Mouse (Mus musculus) intestine, postnatal 0 days (tissue): Measurements from ENCODE around the gene Zbtb20. TPM values are rescaled to one million over a fixed set of nuclear protein-coding genes. Genes with fewer than 3 reads are reported as not detected.

ENCODE experiments used
- ATAC-seq: fragments of 200-750 bp; cut with Nextera tagmentation; 2 replicates; pipeline ENCODE4 v1.8.0; 2017; ENCODE audit warnings: mild to moderate bottlenecking, moderate TSS enrichment, moderate library complexity
- H3K27ac ChIP-seq: fragments of 300-500 bp; sonication (generic); 2 replicates; pipeline ENCODE4 v1.5.1; 2014; ENCODE audit warnings: mild to moderate bottlenecking, low read depth, low read length, moderate library complexity
- H3K27me3 ChIP-seq: fragments of 300-500 bp; sonication (generic); replicated peaks from 2 replicates; pipeline ENCODE4 v1.6.1; 2014; ENCODE audit warnings: low read length, mixed read lengths; ENCODE audit not compliant: control insufficient read depth, insufficient read depth
- H3K36me3 ChIP-seq: fragments of 300-500 bp; sonication (generic); 2 replicates; pipeline ENCODE4 v1.6.1; 2014; ENCODE audit warnings: mild to moderate bottlenecking, moderate library complexity; ENCODE audit not compliant: control insufficient read depth, insufficient read depth
- H3K4me1 ChIP-seq: fragments of 300-500 bp; sonication (generic); replicated peaks from 2 replicates; pipeline ENCODE4 v1.6.1; 2014; ENCODE audit warnings: antibody characterized with exemption, low read length, mixed read lengths; ENCODE audit not compliant: control insufficient read depth, insufficient read depth
- H3K4me2 ChIP-seq: fragments of 300-500 bp; sonication (generic); replicated peaks from 2 replicates; pipeline ENCODE4 v1.6.1; 2014; ENCODE audit warnings: low read depth, mild to moderate bottlenecking, moderate library complexity
- H3K4me3 ChIP-seq: fragments of 300-500 bp; sonication (generic); 2 replicates; pipeline ENCODE4 v1.5.1; 2014; ENCODE audit warnings: low read depth, low read length
- H3K9ac ChIP-seq: fragments of 300-500 bp; sonication (generic); 2 replicates; pipeline ENCODE4 v1.6.1; 2014; ENCODE audit warnings: mild to moderate bottlenecking, low read depth, low read length
- H3K9me3 ChIP-seq: fragments of 300-500 bp; sonication (generic); 2 replicates; pipeline ENCODE4 v1.6.1; 2016; ENCODE audit warnings: mixed run types; ENCODE audit not compliant: control insufficient read depth
- CTCF ChIP-seq: sonication (generic); IDR thresholded peaks from 2 replicates; pipeline ENCODE4 v1.5.1; 2016; ENCODE audit warnings: low read depth, mild to moderate bottlenecking, control low read depth, antibody characterized with exemption, moderate library complexity
- WGBS: fragments of 180-500 bp; shearing (Covaris S2); extraction: QIAGEN DNeasy Blood & Tissue Kit; methylation state at CpG from one replicate; pipeline ENCODE4 v1.1.7; 2014; 5-methylcytosine and 5-hydroxymethylcytosine counted together
- polyA plus RNA-seq: library from polyadenylated mRNA; unstranded; fragments of >200 nt; fragmentation: Nextera tagmentation; extraction: Ambion mirVana; gene quantifications from 2 replicates; pipeline ENCODE4 v1.2.1, GENCODE M21; 2015

The Zbtb20 gene
- polyA plus RNA-seq, 1 experiment from 2014 or later: 10.6 TPM

- WGBS: 46% methylated on average over 5 of the region's 5 CpGs
- no peak for ATAC-seq
- no peak overlapping the region for H3K4me3 ChIP-seq
- H3K4me2 ChIP-seq: no peak overlapping the region
- no peaks in the 10 kb centered on the region for H3K27me3 ChIP-seq
- no peak overlapping the region for H3K27ac ChIP-seq
- no peaks in the 10 kb centered on the region for H3K36me3 ChIP-seq
- TF ChIP-seq CTCF: no peak
- H3K4me1 ChIP-seq: no peaks in the 10 kb centered on the region
- no peak overlapping the region for H3K9ac ChIP-seq
- no peaks in the 10 kb centered on the region for H3K9me3 ChIP-seq
Measured at GRCm38 (mm10) chr16:43385620-43386210, 510.0 kb downstream of the Zbtb20 start.

GRCm38 (mm10) chr16:43386426-43386825, 510.7 kb downstream of the Zbtb20 start:
- Histone ChIP-seq H3K4me3 (no peak overlapping the region), H3K27me3 (no peaks in the 10 kb centered on the region), H3K27ac (no peak overlapping the region), H3K36me3 (no peaks in the 10 kb centered on the region), H3K4me1 (no peaks in the 10 kb centered on the region), H3K9me3 (no peaks in the 10 kb centered on the region), H3K4me2 (no peak overlapping the region), H3K9ac (no peak overlapping the region)
- 57% methylated on average over 5 of the region's 5 CpGs for WGBS
- no peak for ATAC-seq
- TF ChIP-seq CTCF: no peak

- Histone ChIP-seq H3K27me3 (no peaks in the 10 kb centered on the region), H3K9me3 (no peaks in the 10 kb centered on the region), H3K4me2 (no peak overlapping the region), H3K36me3 (no peaks in the 10 kb centered on the region), H3K4me1 (no peaks in the 10 kb centered on the region), H3K4me3 (no peak overlapping the region), H3K9ac (no peak overlapping the region), H3K27ac (no peak overlapping the region)
- 91% methylated on average over 5 of the region's 5 CpGs for WGBS
- no peak for ATAC-seq
- no peak for TF ChIP-seq CTCF
Measured at GRCm38 (mm10) chr16:43388389-43388788, 512.7 kb downstream of the Zbtb20 start.

DNA sequence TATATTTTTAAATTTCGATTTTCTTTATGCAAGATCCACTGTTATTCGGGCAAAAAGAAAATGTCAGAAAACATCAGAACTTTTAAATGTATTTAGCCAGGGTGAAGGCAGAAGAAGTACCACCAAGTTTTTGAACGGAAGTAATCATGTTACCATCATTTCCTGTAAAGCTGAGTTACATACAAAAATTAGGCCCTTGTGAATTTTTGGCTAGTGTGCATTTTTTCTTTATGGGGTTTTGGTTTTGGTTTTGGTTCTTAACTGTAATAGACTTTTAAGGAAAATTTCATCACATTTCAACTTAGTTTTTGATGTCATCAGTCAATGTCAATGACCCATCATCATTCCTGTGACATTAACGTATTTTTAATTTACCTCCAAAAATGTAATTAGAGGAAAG, 514.7 kb downstream of the Zbtb20 start:
- Histone ChIP-seq H3K36me3 (no peaks in the 10 kb centered on the region), H3K9ac (no peak overlapping the region), H3K27me3 (no peaks in the 10 kb centered on the region), H3K27ac (no peak overlapping the region), H3K4me1 (no peaks in the 10 kb centered on the region), H3K9me3 (no peaks in the 10 kb centered on the region), H3K4me2 (no peak overlapping the region), H3K4me3 (no peak overlapping the region)
- no peak for TF ChIP-seq CTCF
- ATAC-seq: no peak
- WGBS: 88% methylated on average over 4 of the region's 4 CpGs

DNA sequence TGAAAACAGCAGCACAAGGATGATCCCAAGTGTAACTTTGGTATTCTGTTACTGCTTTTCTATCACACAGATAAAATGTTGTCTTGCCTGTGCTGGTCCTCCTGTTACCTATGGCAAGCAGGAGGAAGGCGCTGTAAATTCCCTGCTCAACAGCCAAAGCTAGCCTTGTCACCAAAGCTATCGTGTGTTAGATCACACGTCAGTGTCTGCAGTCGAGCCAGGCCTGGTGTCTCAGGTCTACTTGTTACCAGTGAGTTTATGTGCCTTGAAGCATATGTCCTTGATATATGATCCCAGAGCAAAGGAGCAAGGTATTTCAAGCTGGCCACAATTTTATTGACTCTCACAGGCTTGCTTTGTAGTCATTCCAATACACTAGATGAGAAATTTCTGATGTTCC, 517.7 kb downstream of the Zbtb20 start:
- no peak for TF ChIP-seq CTCF
- no peak for ATAC-seq
- H3K27ac ChIP-seq: no peak overlapping the region
- no peak overlapping the region for H3K4me3 ChIP-seq
- no peaks in the 10 kb centered on the region for H3K4me1 ChIP-seq
- H3K9me3 ChIP-seq: no peaks in the 10 kb centered on the region
- no peaks in the 10 kb centered on the region for H3K27me3 ChIP-seq
- 89% methylated on average over 4 of the region's 4 CpGs for WGBS
- no peak overlapping the region for H3K9ac ChIP-seq
- no peaks in the 10 kb centered on the region for H3K36me3 ChIP-seq
- no peak overlapping the region for H3K4me2 ChIP-seq

DNA sequence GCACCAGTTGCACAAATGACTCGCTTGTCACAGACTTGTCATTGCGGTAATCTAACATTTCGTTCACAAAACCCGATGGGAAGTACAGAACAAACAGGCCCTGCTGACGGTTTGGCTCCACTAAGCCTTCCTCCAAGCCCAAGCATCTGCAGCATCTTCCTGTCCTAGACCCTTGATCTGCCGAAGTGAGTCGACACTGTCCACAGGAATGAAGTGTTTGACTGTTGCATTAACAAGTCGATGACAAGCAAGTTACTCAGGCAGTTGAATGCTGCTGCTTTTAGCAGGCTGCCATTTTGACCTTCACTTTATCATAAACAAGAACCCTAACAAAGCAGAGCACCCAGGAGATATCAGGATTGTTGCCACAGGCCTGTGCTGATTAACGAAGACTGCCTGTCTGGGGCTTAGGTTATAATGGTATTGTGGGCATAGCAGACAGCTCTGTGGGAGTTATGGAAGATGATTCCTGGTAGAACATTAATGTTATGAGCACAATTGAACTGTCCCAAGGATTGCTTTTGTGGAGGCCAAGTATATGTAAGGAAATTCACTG, 518.4 kb downstream of the Zbtb20 start:
- WGBS: 75% methylated on average over 9 of the region's 9 CpGs
- H3K27ac ChIP-seq: no peak overlapping the region
- no peaks in the 10 kb centered on the region for H3K9me3 ChIP-seq

GRCm38 (mm10) chr16:43394760-43395159, 519.1 kb downstream of the Zbtb20 start:
- ATAC-seq: no peak
- 81% methylated on average over 2 of the region's 2 CpGs for WGBS

More for the DNA sequence above, 518.4 kb downstream of the Zbtb20 start:
- TF ChIP-seq CTCF: no peak
- ATAC-seq: no peak
- H3K27me3 ChIP-seq: no peaks in the 10 kb centered on the region
- no peak overlapping the region for H3K4me2 ChIP-seq
- H3K36me3 ChIP-seq: no peaks in the 10 kb centered on the region
- no peaks in the 10 kb centered on the region for H3K4me1 ChIP-seq
- H3K9ac ChIP-seq: no peak overlapping the region
- no peak overlapping the region for H3K4me3 ChIP-seq

More at GRCm38 (mm10) chr16:43394760-43395159, 519.1 kb downstream of the Zbtb20 start:
- Histone ChIP-seq H3K4me3 (no peak overlapping the region), H3K4me2 (no peak overlapping the region), H3K4me1 (no peaks in the 10 kb centered on the region), H3K9me3 (no peaks in the 10 kb centered on the region), H3K9ac (no peak overlapping the region), H3K27ac (no peak overlapping the region), H3K36me3 (no peaks in the 10 kb centered on the region), H3K27me3 (no peaks in the 10 kb centered on the region)
- peak; percentile 61 for TF ChIP-seq CTCF
